Mouse (Mus musculus) midbrain, embryonic 10.5 days (tissue): ENCODE data around the gene 6430571L13Rik. TPM values are rescaled to one million over a fixed set of nuclear protein-coding genes. Genes with fewer than 3 reads are reported as not detected.
A peak's percentile ranks its signal among the peaks of the same experiment; 100 is the strongest.

Source experiments
- DNase-seq: peaks from one replicate; pipeline ENCODE4 v3.0.0-alpha.2; 2017; ENCODE audit warnings: low spot score
- H3K27ac ChIP-seq: fragments of 300-500 bp; sonication (generic); replicated peaks from 2 replicates; pipeline ENCODE4 v1.5.1; 2016; ENCODE audit warnings: mild to moderate bottlenecking
- H3K27me3 ChIP-seq: fragments of 300-500 bp; sonication (generic); 2 replicates; pipeline ENCODE4 v1.6.1; 2016; ENCODE audit warnings: low read depth, mild to moderate bottlenecking; ENCODE audit not compliant: poor library complexity, severe bottlenecking
- H3K36me3 ChIP-seq: fragments of 300-500 bp; sonication (generic); 2 replicates; pipeline ENCODE4 v1.6.1; 2016; ENCODE audit warnings: mild to moderate bottlenecking, moderate library complexity
- H3K4me1 ChIP-seq: fragments of 300-500 bp; sonication (generic); 2 replicates; pipeline ENCODE4 v1.6.1; 2016
- H3K4me3 ChIP-seq: fragments of 300-500 bp; sonication (generic); 2 replicates; pipeline ENCODE4 v1.5.1; 2016; ENCODE audit warnings: mild to moderate bottlenecking, moderate library complexity
- H3K9me3 ChIP-seq: fragments of 300-500 bp; sonication (generic); replicated peaks from 2 replicates; pipeline ENCODE4 v1.6.1; 2016; ENCODE audit warnings: mild to moderate bottlenecking
- WGBS: fragments of 180-500 bp; shearing (Covaris S2); methylation state at CpG from one replicate; pipeline ENCODE4 v1.1.7; 2016; 5-methylcytosine and 5-hydroxymethylcytosine counted together
- polyA plus RNA-seq: library from polyadenylated mRNA; unstranded; fragments of >200 nt; fragmentation: Nextera tagmentation; extraction: Ambion mirVana; gene quantifications from 2 replicates; pipeline ENCODE4 v1.2.1, GENCODE M21; 2016

6430571L13Rik gene
- polyA plus RNA-seq: 1.8 and 2.5 TPM in 2 replicates

DNA sequence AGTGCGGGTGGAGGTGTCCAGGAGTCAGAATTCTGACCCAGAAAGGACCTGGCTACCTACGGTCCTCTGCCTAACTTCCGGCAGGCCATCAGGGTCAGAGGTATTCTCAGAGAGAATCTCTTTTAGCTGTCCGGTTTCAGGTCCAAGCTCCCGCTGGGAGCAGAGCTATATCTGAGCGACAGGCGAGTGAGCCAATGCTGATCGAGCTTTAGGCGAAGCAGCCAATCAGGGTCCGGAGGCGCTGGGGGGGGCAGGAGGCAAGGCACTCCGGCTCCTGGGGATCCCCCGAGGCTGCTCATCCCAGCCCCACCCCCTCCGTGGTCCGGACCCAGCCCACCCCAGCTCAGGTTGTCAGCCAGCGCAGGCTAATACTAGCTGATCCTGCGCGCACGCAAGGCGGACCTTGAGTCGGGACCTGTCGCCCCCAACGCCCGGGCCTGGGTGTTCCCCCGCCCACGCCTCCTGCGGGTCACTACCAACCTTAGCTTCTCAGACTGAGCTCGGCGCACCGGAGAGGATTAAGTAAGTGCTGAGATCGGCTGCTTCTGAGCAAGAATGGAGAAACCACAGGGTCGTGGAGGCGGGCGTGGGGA lies at the start of gene 6430571L13Rik:
Gene 6430571L13Rik (plus strand): TSS at position 336 of the 593 bp plus-strand sequence.
- under 1% methylated on average over 34 of the region's 34 CpGs for WGBS

GRCm38 (mm10) chr9:107290897-107291296 lies 49.5 kb upstream of the 6430571L13Rik start:
- no peaks in the 10 kb centered on the region for H3K9me3 ChIP-seq
- WGBS: 31% methylated on average over 10 of the region's 10 CpGs

More for the DNA sequence above, at the start of gene 6430571L13Rik:
- peak; percentile 94 for DNase-seq
- no peaks in the 10 kb centered on the region for H3K9me3 ChIP-seq
- H3K27me3 ChIP-seq: peaks cover 30% of the 10 kb centered on the region
- H3K36me3 ChIP-seq: no peaks in the 10 kb centered on the region
- peak within 1 kb of the TSS; percentile 80 for H3K4me3 ChIP-seq
- peaks cover 44% of the 10 kb centered on the region for H3K4me1 ChIP-seq
- H3K27ac ChIP-seq: peak within 1 kb of the TSS; percentile 84

GRCm38 (mm10) chr9:107294249-107294648 lies 46.2 kb upstream of the 6430571L13Rik start:
- H3K4me1 ChIP-seq: peaks cover 39% of the 10 kb centered on the region
- no peaks in the 10 kb centered on the region for H3K36me3 ChIP-seq
- peaks cover 48% of the 10 kb centered on the region for H3K27me3 ChIP-seq
- H3K9me3 ChIP-seq: no peaks in the 10 kb centered on the region
- H3K4me3 ChIP-seq: no peak overlapping the region
- DNase-seq: peak; percentile 69
- WGBS: 5% methylated on average over 6 of the region's 6 CpGs
- no peak overlapping the region for H3K27ac ChIP-seq

More at GRCm38 (mm10) chr9:107290897-107291296, 49.5 kb upstream of the 6430571L13Rik start:
- H3K27me3 ChIP-seq: peaks cover 52% of the 10 kb centered on the region
- H3K27ac ChIP-seq: no peak overlapping the region
- no peaks in the 10 kb centered on the region for H3K36me3 ChIP-seq
- H3K4me1 ChIP-seq: peaks cover 22% of the 10 kb centered on the region
- DNase-seq: peak; percentile 80
- no peak overlapping the region for H3K4me3 ChIP-seq

DNA sequence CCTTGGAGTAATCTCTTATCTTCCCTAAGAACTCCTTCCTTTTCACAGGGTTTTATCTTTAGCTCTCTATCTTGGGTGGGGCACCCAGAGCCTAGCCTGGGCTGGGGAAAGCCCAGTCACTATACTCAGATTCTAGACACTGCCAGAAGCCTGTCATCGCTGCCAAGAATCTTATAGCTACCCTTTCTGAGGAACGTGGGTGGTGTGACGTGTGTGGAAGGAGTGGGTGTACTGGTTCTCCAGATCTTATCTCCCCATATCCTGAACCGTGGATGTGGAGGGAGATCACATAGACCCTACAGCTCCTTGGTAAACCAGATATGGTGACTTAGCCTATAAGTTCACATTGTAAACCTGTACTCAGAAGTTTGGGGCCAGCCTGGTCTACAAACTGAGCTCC lies 44.8 kb upstream of the 6430571L13Rik start:
- Histone ChIP-seq H3K27ac (no peak overlapping the region), H3K9me3 (no peaks in the 10 kb centered on the region), H3K36me3 (peaks cover 4% of the 10 kb centered on the region), H3K4me3 (peak overlapping the region; percentile 76; the same call in 1 of the 2 replicates), H3K4me1 (peaks cover 27% of the 10 kb centered on the region), H3K27me3 (peaks cover 39% of the 10 kb centered on the region)
- no peak for DNase-seq
- WGBS: 84% methylated on average over 4 of the region's 4 CpGs

GRCm38 (mm10) chr9:107296016-107296040 lies 44.6 kb upstream of the 6430571L13Rik start, which contains the start of gene Cish:
Cish (plus strand) TSS chr9:107296026.
- H3K4me1 ChIP-seq: peaks cover 27% of the 10 kb centered on the region
- peaks cover 6% of the 10 kb centered on the region for H3K36me3 ChIP-seq
- DNase-seq: no peak
- peak within 1 kb of the TSS; percentile 76 for H3K4me3 ChIP-seq
- H3K27ac ChIP-seq: peak within 1 kb of the TSS; percentile 87
- peaks cover 38% of the 10 kb centered on the region for H3K27me3 ChIP-seq
- H3K9me3 ChIP-seq: no peaks in the 10 kb centered on the region

GRCm38 (mm10) chr9:107296041-107296440 lies 44.4 kb upstream of the 6430571L13Rik start:
- peak overlapping the region; percentile 76 for H3K4me3 ChIP-seq
- H3K27ac ChIP-seq: peak overlapping the region; percentile 87
- peaks cover 38% of the 10 kb centered on the region for H3K27me3 ChIP-seq
- WGBS: 8% methylated on average over 14 of the region's 14 CpGs
- H3K4me1 ChIP-seq: peaks cover 27% of the 10 kb centered on the region
- H3K9me3 ChIP-seq: no peaks in the 10 kb centered on the region
- peaks cover 8% of the 10 kb centered on the region for H3K36me3 ChIP-seq
- DNase-seq: no peak

GRCm38 (mm10) chr9:107296501-107296965 lies 43.9 kb upstream of the 6430571L13Rik start:
- peak overlapping the region; percentile 87 for H3K27ac ChIP-seq

DNA sequence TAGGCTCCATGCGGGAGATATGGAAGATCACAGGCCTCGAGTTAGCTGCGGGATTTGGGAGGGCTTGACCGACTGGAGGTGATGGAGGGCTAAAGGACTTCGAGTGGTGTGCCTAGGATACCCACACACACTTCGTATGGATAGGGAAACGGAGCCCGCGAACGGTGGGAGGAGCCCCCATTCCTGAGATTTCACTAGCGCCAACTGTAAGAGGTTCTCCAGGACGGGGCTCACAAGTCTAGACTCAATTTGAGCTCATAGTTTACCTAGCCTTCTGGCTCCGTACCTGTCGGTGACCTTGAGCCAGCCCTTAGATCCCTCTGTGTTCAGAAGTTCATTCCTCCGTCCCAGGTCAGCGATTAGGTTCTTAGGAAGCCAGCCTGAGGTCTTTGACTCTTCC lies 43.3 kb upstream of the 6430571L13Rik start:
- Histone ChIP-seq H3K27me3 (peaks cover 38% of the 10 kb centered on the region), H3K36me3 (peaks cover 18% of the 10 kb centered on the region), H3K4me3 (peak overlapping the region; percentile 76), H3K9me3 (no peaks in the 10 kb centered on the region), H3K27ac (peak overlapping the region; percentile 87), H3K4me1 (peaks cover 27% of the 10 kb centered on the region)
- WGBS: 17% methylated on average over 16 of the region's 16 CpGs
- DNase-seq: no peak

More at GRCm38 (mm10) chr9:107296501-107296965, 43.9 kb upstream of the 6430571L13Rik start:
- WGBS: 2% methylated on average over 31 of the region's 31 CpGs
- Histone ChIP-seq H3K4me3 (peak overlapping the region; percentile 76), H3K27me3 (peaks cover 38% of the 10 kb centered on the region), H3K36me3 (peaks cover 13% of the 10 kb centered on the region), H3K4me1 (peaks cover 27% of the 10 kb centered on the region), H3K9me3 (no peaks in the 10 kb centered on the region)
- DNase-seq: peak; percentile 91

GRCm38 (mm10) chr9:107297658-107298057 lies 42.7 kb upstream of the 6430571L13Rik start:
- 93% methylated on average over 4 of the region's 4 CpGs for WGBS
- H3K27ac ChIP-seq: no peak overlapping the region
- peaks cover 20% of the 10 kb centered on the region for H3K36me3 ChIP-seq
- H3K27me3 ChIP-seq: peaks cover 32% of the 10 kb centered on the region
- H3K4me3 ChIP-seq: peak overlapping the region; percentile 76
- peaks cover 27% of the 10 kb centered on the region for H3K4me1 ChIP-seq
- H3K9me3 ChIP-seq: no peaks in the 10 kb centered on the region
- no peak for DNase-seq

DNA sequence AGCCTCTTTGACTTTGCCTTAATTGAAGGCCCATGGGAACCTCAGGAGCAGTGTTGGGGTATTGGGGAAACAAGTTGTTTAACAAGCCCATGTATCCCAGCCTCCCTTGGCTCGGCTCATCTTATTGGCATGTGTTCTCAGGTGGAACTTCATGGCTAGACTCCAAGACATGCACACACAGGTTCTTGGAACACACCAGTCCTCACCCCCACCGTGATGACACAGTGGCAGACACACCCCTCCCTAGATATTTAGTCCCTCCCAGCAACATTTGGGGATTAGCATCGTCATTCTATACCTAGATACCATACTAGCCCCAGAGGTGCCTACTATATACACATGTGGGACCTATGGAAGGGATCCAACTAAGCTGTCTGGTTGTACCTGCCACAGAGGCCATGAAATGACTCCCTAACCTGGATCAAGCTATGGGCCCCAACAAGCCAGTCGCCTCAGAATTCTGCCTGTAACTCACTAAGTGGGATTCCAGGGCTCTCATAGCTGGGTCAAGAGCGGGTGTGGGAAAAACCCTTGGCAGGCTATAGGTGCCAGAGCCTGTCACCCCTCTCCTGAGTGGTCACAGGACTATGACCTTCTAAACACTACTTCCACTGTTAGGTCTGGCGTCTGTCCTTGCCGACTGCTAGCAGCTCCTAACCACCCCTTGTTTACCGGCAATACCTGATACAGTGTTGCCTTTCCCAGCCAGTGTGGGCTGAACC lies 42.2 kb upstream of the 6430571L13Rik start:
- H3K27ac ChIP-seq: no peak overlapping the region
- H3K9me3 ChIP-seq: no peaks in the 10 kb centered on the region
- peaks cover 20% of the 10 kb centered on the region for H3K36me3 ChIP-seq
- peaks cover 29% of the 10 kb centered on the region for H3K27me3 ChIP-seq
- WGBS: 86% methylated on average over 8 of the region's 8 CpGs
- peaks cover 27% of the 10 kb centered on the region for H3K4me1 ChIP-seq
- peak overlapping the region; percentile 76 for H3K4me3 ChIP-seq
- DNase-seq: no peak

DNA sequence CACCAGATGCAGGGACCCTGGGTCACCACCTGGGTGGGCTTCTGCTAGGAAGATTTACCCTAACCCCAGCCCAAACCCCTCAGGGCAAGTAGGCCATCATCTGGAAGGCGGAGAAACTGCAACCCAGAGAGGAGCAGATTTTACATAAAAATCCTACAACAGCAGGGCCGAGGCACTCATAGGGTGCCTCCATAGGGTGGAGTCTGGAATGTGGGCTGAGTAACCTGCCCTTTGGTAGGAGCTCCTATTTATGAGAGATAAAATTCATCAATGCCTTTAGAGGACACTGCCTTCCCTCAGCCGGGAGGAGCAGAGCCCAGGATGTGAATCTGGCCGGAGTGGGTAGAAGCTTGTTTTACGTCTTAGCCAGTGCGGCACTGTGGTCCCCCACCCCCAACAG lies 41.5 kb upstream of the 6430571L13Rik start:
- peaks cover 29% of the 10 kb centered on the region for H3K27me3 ChIP-seq
- no peaks in the 10 kb centered on the region for H3K9me3 ChIP-seq
- 89% methylated on average over 6 of the region's 6 CpGs for WGBS
- H3K4me1 ChIP-seq: peaks cover 27% of the 10 kb centered on the region
- H3K27ac ChIP-seq: no peak overlapping the region
- no peak for DNase-seq
- H3K36me3 ChIP-seq: peaks cover 20% of the 10 kb centered on the region
- no peak overlapping the region for H3K4me3 ChIP-seq

- Histone ChIP-seq H3K4me1 (peaks cover 27% of the 10 kb centered on the region), H3K4me3 (no peak overlapping the region), H3K27me3 (peaks cover 25% of the 10 kb centered on the region), H3K27ac (no peak overlapping the region), H3K36me3 (peaks cover 20% of the 10 kb centered on the region), H3K9me3 (no peaks in the 10 kb centered on the region)
- DNase-seq: no peak
- 93% methylated on average over 7 of the region's 7 CpGs for WGBS
Measured at GRCm38 (mm10) chr9:107299783-107300182, 40.6 kb upstream of the 6430571L13Rik start.

GRCm38 (mm10) chr9:107300224-107300973 lies 40.0 kb upstream of the 6430571L13Rik start:
- peaks cover 27% of the 10 kb centered on the region for H3K4me1 ChIP-seq
- no peak overlapping the region for H3K4me3 ChIP-seq
- 93% methylated on average over 30 of the region's 30 CpGs for WGBS
- peaks cover 20% of the 10 kb centered on the region for H3K36me3 ChIP-seq
- H3K27me3 ChIP-seq: peaks cover 20% of the 10 kb centered on the region
- no peaks in the 10 kb centered on the region for H3K9me3 ChIP-seq
- no peak overlapping the region for H3K27ac ChIP-seq
- DNase-seq: no peak
